Mouse (Mus musculus) C2C12 (cell line): Measurements from ENCODE around the gene Rptor.

Source experiments
- CEBPB ChIP-seq: IDR thresholded peaks from one replicate; pipeline ENCODE4 v1.6.1; 2011; ENCODE audit warnings: low read depth, mild to moderate bottlenecking, control low read depth, moderate library complexity
- CTCF ChIP-seq: IDR thresholded peaks from one replicate; pipeline ENCODE4 v1.5.1; 2011; ENCODE audit not compliant: control insufficient read depth, insufficient read depth, insufficient read length
- FOSL1 ChIP-seq: IDR thresholded peaks from one replicate; pipeline ENCODE4 v1.8.0; 2011; ENCODE audit warnings: mild to moderate bottlenecking, low read length; ENCODE audit not compliant: poor library complexity, insufficient read depth, severe bottlenecking
- MAX ChIP-seq: IDR thresholded peaks from one replicate; pipeline ENCODE4 v1.6.1; 2011; ENCODE audit warnings: mild to moderate bottlenecking, control low read depth
- MYOD1 ChIP-seq: IDR thresholded peaks from one replicate; pipeline ENCODE4 v1.6.1; 2011; ENCODE audit warnings: low read depth; ENCODE audit not compliant: control insufficient read depth, insufficient read length
- MYOG ChIP-seq: IDR thresholded peaks from one replicate; pipeline ENCODE4 v1.6.1; 2011; ENCODE audit not compliant: control insufficient read depth, insufficient read length; ENCODE audit errors: extremely low read depth
- USF1 ChIP-seq: IDR thresholded peaks from one replicate; pipeline ENCODE4 v1.6.1; 2011; ENCODE audit warnings: low read depth, mild to moderate bottlenecking, control low read depth, moderate library complexity

DNA sequence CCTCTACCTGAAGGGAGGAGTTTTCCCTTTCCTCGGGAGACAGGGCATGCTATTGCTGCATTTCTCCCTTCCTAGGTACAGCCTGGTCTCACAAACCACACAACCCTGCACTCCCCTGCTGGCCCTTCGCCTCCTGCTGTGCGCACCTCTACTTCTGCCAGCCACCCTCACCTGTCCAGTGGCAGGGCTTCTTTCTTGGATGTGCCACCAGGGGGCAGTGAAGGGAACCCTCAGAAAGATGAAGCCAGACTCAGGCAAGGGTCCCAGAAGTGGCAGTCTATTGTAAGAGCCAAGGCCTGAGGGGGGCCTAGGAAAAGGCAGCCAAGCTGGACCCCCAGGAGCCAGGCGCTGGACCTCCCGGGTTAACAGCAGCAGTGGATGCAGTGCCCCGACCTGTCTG is 332.8 kb downstream of the Rptor start:
- TF ChIP-seq CTCF: peak; percentile 22
- no peak for TF ChIP-seq MYOD1
- TF ChIP-seq USF1: no peak
- no peak for TF ChIP-seq CEBPB
- no peak for TF ChIP-seq MAX
- TF ChIP-seq MYOG: no peak
- TF ChIP-seq FOSL1: no peak
